Mouse (Mus musculus) liver, embryonic 12.5 days (tissue): ENCODE measurements around the gene Samd14. TPM values are rescaled to one million over a fixed set of nuclear protein-coding genes. Genes with fewer than 3 reads are reported as not detected.

Experiments used
- ATAC-seq: fragments of 200-750 bp; cut with Nextera tagmentation; 2 replicates; pipeline ENCODE4 v1.8.0; 2017; ENCODE audit warnings: moderate number of reproducible peaks, mild to moderate bottlenecking, moderate library complexity
- H3K27ac ChIP-seq: fragments of 300-500 bp; sonication (generic); 2 replicates; pipeline ENCODE4 v1.5.1; 2016; ENCODE audit warnings: mild to moderate bottlenecking
- H3K27me3 ChIP-seq: fragments of 300-500 bp; sonication (generic); replicated peaks from 2 replicates; pipeline ENCODE4 v1.6.1; 2016; ENCODE audit warnings: mild to moderate bottlenecking, moderate library complexity
- H3K36me3 ChIP-seq: fragments of 300-500 bp; sonication (generic); 2 replicates; pipeline ENCODE4 v1.6.1; 2016; ENCODE audit warnings: mild to moderate bottlenecking, moderate library complexity
- H3K4me1 ChIP-seq: fragments of 300-500 bp; sonication (generic); 2 replicates; pipeline ENCODE4 v1.6.1; 2016
- H3K4me2 ChIP-seq: fragments of 300-500 bp; sonication (generic); 2 replicates; pipeline ENCODE4 v1.6.1; 2016; ENCODE audit warnings: mild to moderate bottlenecking, moderate library complexity
- H3K4me3 ChIP-seq: fragments of 300-500 bp; sonication (generic); 2 replicates; pipeline ENCODE4 v1.5.1; 2016; ENCODE audit warnings: mild to moderate bottlenecking, moderate library complexity
- H3K9ac ChIP-seq: fragments of 300-500 bp; sonication (generic); 2 replicates; pipeline ENCODE4 v1.6.1; 2016; ENCODE audit warnings: mild to moderate bottlenecking, moderate library complexity
- H3K9me3 ChIP-seq: fragments of 300-500 bp; sonication (generic); replicated peaks from 2 replicates; pipeline ENCODE4 v1.6.1; 2016; ENCODE audit warnings: mild to moderate bottlenecking, moderate library complexity
- WGBS: fragments of 180-500 bp; shearing (Covaris S2); methylation state at CpG from one replicate; pipeline ENCODE4 v1.1.7; 2016; ENCODE audit not compliant: insufficient replicate concordance; 5-methylcytosine and 5-hydroxymethylcytosine counted together
- polyA plus RNA-seq: library from polyadenylated mRNA; unstranded; fragments of >200 nt; fragmentation: Nextera tagmentation; extraction: Ambion mirVana; gene quantifications from 2 replicates; pipeline ENCODE4 v1.2.1, GENCODE M21; 2016

Samd14 gene
- polyA plus RNA-seq, 1 experiment from 2014 or later: 53.8 TPM

DNA sequence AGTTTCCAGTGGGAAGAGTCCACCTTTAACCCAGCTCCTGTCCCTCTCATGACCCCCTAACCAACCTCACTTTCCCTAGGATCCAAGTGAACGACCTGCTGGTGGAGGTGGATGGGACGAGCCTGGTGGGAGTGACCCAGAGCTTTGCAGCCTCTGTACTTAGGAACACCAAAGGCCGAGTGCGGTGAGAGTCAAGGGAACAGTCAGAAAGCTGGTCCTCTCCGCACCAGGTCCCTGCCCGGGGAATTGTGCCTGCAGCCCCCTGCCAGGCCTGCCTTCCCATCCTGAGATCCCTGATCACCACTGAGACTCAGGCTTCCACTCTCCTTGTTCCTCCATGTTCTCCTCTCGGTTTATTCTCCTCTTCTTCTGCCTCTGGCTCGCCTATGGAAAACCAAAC lies 9.6 kb upstream of the Samd14 start:
- H3K36me3 ChIP-seq: peaks cover 98% of the 10 kb centered on the region
- peak overlapping the region; percentile 90 for H3K27ac ChIP-seq
- peak overlapping the region; percentile 95 for H3K9ac ChIP-seq
- no peak for ATAC-seq
- no peaks in the 10 kb centered on the region for H3K9me3 ChIP-seq
- H3K4me2 ChIP-seq: peak overlapping the region; percentile 94
- H3K27me3 ChIP-seq: no peaks in the 10 kb centered on the region
- WGBS: 47% methylated on average over 8 of the region's 8 CpGs
- peaks cover 99% of the 10 kb centered on the region for H3K4me1 ChIP-seq
- peak overlapping the region; percentile 54; the same call in 1 of the 2 replicates for H3K4me3 ChIP-seq

DNA sequence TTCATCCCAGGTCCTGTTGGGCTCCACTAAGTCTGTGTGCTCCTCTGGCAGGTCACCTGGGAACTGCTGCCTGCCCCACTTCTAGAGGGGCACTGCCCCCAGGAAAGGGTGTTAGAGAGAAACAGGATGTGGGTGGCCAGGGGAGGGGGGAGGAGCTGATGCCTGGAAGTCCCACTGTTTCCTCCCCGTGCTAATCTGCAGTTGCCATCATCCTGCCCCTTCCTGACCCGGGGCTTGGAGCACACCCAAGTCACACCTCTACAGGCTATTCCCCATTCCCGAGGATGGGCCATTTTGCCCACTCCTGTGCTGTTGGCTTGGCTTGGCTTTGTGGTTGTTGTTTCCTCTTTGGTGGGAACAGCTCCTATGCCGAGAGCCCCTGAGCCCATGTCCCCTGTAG lies 9.1 kb upstream of the Samd14 start:
- peak overlapping the region; percentile 54; the same call in 1 of the 2 replicates for H3K4me3 ChIP-seq
- H3K9ac ChIP-seq: peak overlapping the region; percentile 95
- WGBS: 9% methylated on average over 4 of the region's 4 CpGs
- peak overlapping the region; percentile 90 for H3K27ac ChIP-seq
- H3K4me2 ChIP-seq: peak overlapping the region; percentile 94
- peaks cover 99% of the 10 kb centered on the region for H3K4me1 ChIP-seq
- H3K27me3 ChIP-seq: no peaks in the 10 kb centered on the region
- no peaks in the 10 kb centered on the region for H3K9me3 ChIP-seq
- peaks cover 98% of the 10 kb centered on the region for H3K36me3 ChIP-seq
- no peak for ATAC-seq

GRCm38 (mm10) chr11:95001058-95001457 lies 8.6 kb upstream of the Samd14 start:
- H3K4me1 ChIP-seq: peaks cover 99% of the 10 kb centered on the region
- peak overlapping the region; percentile 94 for H3K4me2 ChIP-seq
- no peaks in the 10 kb centered on the region for H3K27me3 ChIP-seq
- peak overlapping the region; percentile 54; the same call in 1 of the 2 replicates for H3K4me3 ChIP-seq
- peaks cover 98% of the 10 kb centered on the region for H3K36me3 ChIP-seq
- peak; percentile 31; the same call in 1 of the 2 replicates for ATAC-seq
- WGBS: 8% methylated on average over 8 of the region's 8 CpGs
- no peaks in the 10 kb centered on the region for H3K9me3 ChIP-seq
- H3K9ac ChIP-seq: peak overlapping the region; percentile 95
- H3K27ac ChIP-seq: peak overlapping the region; percentile 90

DNA sequence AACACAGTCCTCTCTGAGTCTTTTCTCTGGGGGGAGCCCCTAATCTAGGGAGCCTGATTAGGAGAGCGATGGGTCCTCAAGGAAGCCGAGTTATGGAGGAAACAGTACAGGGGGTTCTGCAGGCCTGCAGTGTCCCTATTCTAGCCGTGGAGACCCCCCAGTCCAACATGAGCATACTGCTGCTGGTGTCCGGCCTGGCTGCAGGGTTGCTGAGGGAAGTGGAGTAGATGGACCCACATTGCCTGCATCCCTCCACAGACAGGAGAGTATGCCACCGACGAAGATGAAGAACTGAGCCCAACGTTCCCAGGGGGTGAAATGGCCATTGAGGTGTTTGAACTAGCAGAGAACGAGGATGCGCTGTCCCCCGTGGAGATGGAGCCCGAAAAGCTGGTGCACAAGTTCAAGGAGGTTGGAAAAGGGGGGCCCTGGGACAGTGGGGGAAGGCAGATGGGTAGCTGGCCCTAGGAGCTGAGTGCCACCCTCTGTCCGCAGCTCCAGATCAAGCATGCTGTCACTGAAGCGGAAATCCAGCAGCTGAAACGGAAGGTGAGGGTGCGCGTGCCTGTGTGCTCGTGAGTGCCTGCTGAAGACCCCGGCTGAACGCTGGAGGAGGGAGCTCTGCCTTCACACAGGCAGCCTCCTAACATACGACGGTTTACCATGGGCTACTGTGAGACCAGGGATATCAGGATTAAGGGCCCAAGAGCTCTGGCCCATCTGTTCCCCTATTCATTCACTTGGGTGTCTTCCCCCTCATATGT lies 7.9 kb upstream of the Samd14 start:
- WGBS: 86% methylated on average over 21 of the region's 21 CpGs
- Histone ChIP-seq H3K4me1 (peaks cover 99% of the 10 kb centered on the region), H3K27ac (peak overlapping the region; percentile 62), H3K9ac (no peak overlapping the region), H3K27me3 (no peaks in the 10 kb centered on the region), H3K36me3 (peaks cover 92% of the 10 kb centered on the region), H3K4me2 (no peak overlapping the region), H3K4me3 (no peak overlapping the region), H3K9me3 (no peaks in the 10 kb centered on the region)
- no peak for ATAC-seq

DNA sequence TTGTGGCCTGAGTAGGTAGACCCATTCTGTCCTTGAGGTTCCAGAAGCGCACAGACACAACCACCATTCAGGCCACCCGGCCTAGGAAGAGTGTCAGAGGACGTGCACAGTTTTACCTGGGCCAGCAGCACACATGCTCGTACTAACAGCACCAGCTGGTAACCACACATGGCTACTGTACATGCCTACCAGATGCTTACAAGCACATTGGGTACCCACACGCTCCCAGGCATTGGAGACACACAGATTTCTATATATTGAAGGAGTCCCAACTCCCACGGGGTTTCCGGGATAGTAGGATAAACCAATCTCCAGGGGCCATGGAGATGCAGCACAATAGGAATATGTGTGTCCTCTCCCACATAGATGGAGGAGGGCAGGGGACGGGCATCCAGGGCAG lies 7.0 kb upstream of the Samd14 start:
- Histone ChIP-seq H3K9ac (peak overlapping the region; percentile 33), H3K36me3 (peaks cover 82% of the 10 kb centered on the region), H3K4me2 (no peak overlapping the region), H3K27me3 (no peaks in the 10 kb centered on the region), H3K4me1 (peaks cover 99% of the 10 kb centered on the region), H3K9me3 (no peaks in the 10 kb centered on the region), H3K27ac (peak overlapping the region; percentile 41; the same call in 1 of the 2 replicates), H3K4me3 (no peak overlapping the region)
- WGBS: 88% methylated on average over 8 of the region's 8 CpGs
- no peak for ATAC-seq

GRCm38 (mm10) chr11:95004136-95004936 lies 5.3 kb upstream of the Samd14 start:
- no peak for ATAC-seq
- WGBS: 77% methylated on average over 12 of the region's 12 CpGs
- H3K9ac ChIP-seq: no peak overlapping the region
- no peaks in the 10 kb centered on the region for H3K27me3 ChIP-seq
- H3K36me3 ChIP-seq: peaks cover 66% of the 10 kb centered on the region
- H3K4me3 ChIP-seq: no peak overlapping the region
- no peaks in the 10 kb centered on the region for H3K9me3 ChIP-seq
- H3K27ac ChIP-seq: peak overlapping the region; percentile 100
- peaks cover 99% of the 10 kb centered on the region for H3K4me1 ChIP-seq
- H3K4me2 ChIP-seq: no peak overlapping the region

DNA sequence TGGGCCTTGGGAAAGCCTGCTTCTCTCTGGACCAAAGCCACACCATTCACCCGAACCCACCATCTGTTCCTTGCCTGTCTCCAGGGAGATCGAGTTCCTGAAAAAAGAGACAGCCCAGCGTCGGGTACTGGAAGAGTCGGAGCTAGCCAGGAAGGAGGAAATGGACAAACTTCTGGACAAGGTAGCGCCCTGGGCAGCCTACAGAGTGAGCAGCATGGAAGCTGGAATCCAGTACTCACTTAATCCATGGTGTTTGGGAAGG lies 4.8 kb upstream of the Samd14 start:
- Histone ChIP-seq H3K36me3 (peaks cover 61% of the 10 kb centered on the region), H3K4me1 (peaks cover 96% of the 10 kb centered on the region), H3K9me3 (no peaks in the 10 kb centered on the region), H3K4me3 (no peak overlapping the region), H3K9ac (no peak overlapping the region), H3K27ac (peak overlapping the region; percentile 100), H3K4me2 (no peak overlapping the region), H3K27me3 (no peaks in the 10 kb centered on the region)
- 73% methylated on average over 6 of the region's 6 CpGs for WGBS
- ATAC-seq: no peak

DNA sequence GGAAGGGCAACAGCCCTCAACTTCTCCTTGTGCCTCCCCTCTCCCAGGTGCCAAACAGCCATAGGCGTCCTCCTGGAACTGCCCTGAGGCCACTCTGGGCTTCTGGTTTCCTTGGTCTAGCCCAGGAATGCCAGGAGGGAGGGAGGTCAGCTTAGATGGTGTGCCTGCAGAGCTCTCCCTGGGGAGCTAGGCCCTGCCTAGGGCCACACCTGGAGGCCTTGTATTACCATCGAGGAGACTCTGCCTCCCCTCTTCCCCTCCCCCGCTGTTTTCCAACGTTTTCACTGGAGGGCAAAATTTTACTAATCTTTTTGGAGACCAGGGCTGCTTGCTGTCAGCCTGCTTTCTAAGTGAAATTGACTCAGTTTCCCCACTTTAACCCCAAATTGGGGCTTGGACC lies 3.6 kb upstream of the Samd14 start:
- Histone ChIP-seq H3K4me1 (peaks cover 84% of the 10 kb centered on the region), H3K4me2 (peak overlapping the region; percentile 76), H3K4me3 (peak overlapping the region; percentile 57), H3K9me3 (no peaks in the 10 kb centered on the region), H3K27me3 (peaks cover 2% of the 10 kb centered on the region; the same call in 1 of the 2 replicates), H3K9ac (peak overlapping the region; percentile 69), H3K36me3 (peaks cover 49% of the 10 kb centered on the region), H3K27ac (peak overlapping the region; percentile 100)
- 45% methylated on average over 4 of the region's 4 CpGs for WGBS
- ATAC-seq: no peak

- H3K27me3 ChIP-seq: peaks cover 6% of the 10 kb centered on the region; the same call in 1 of the 2 replicates
- 1% methylated on average over 27 of the region's 27 CpGs for WGBS
- H3K9me3 ChIP-seq: no peaks in the 10 kb centered on the region
- peaks cover 44% of the 10 kb centered on the region for H3K36me3 ChIP-seq
- H3K4me3 ChIP-seq: peak overlapping the region; percentile 57
- peak; percentile 63 for ATAC-seq
- peak overlapping the region; percentile 69 for H3K9ac ChIP-seq
- peak overlapping the region; percentile 100 for H3K27ac ChIP-seq
- peak overlapping the region; percentile 76 for H3K4me2 ChIP-seq
- peaks cover 83% of the 10 kb centered on the region for H3K4me1 ChIP-seq
Observed at GRCm38 (mm10) chr11:95006525-95007219, 3.0 kb upstream of the Samd14 start.

DNA sequence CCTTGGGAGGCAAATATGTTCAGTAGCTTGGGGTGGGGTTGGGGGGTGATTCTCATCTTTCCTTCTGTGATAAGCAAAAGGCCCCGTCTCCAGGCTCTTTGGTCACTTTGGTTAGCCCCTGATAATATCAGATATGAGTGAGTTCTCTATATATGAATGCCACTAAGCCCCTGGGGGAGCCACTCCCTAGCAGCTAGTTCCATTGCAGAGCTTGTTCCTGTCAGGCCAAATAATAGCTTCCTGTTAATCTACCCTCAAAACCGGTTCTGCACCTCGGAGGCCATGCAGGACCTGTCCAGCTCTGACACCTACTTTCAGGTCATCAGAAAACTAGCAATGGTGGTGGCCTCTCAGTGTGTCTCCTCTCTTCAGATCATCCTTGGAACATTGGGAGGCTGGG lies 2.3 kb upstream of the Samd14 start:
- Histone ChIP-seq H3K9ac (peak overlapping the region; percentile 69), H3K4me3 (peak overlapping the region; percentile 57; the same call in 1 of the 2 replicates)

GRCm38 (mm10) chr11:95008661-95009628 lies 734 bp upstream of the Samd14 start:
- Histone ChIP-seq H3K9me3 (no peaks in the 10 kb centered on the region), H3K4me1 (peaks cover 78% of the 10 kb centered on the region), H3K27ac (peak overlapping the region; percentile 100), H3K9ac (peak overlapping the region; percentile 99), H3K4me2 (peak overlapping the region; percentile 93), H3K36me3 (peaks cover 34% of the 10 kb centered on the region), H3K4me3 (peak overlapping the region; percentile 96), H3K27me3 (peaks cover 6% of the 10 kb centered on the region; the same call in 1 of the 2 replicates)
- WGBS: 30% methylated on average over 15 of the region's 15 CpGs
- no peak for ATAC-seq

More for the DNA sequence above, 2.3 kb upstream of the Samd14 start:
- Histone ChIP-seq H3K9me3 (no peaks in the 10 kb centered on the region), H3K27ac (peak overlapping the region; percentile 100), H3K27me3 (peaks cover 6% of the 10 kb centered on the region; the same call in 1 of the 2 replicates), H3K36me3 (peaks cover 37% of the 10 kb centered on the region), H3K4me2 (peak overlapping the region; percentile 76), H3K4me1 (peaks cover 80% of the 10 kb centered on the region)
- ATAC-seq: no peak
- WGBS: 13% methylated on average over 3 of the region's 3 CpGs
